Mouse (Mus musculus) left cerebral cortex, postnatal 10 days (tissue): ENCODE results near the gene Atg9a. TPM values are rescaled to one million over a fixed set of nuclear protein-coding genes. Genes with fewer than 3 reads are reported as not detected.
"Not testable (repeated sequence)": the region's sequence is repeated elsewhere in the genome, so short reads cannot be mapped to it uniquely, and the experiment has no call there.

Source experiments
- DNase-seq, 2 experiments: peaks; one replicate each; pipeline ENCODE4 v3.0.0; 2021 to 2022; ENCODE audit warnings: low spot score in 2 of 2, mixed read lengths in 1 of 2; ENCODE audit errors: extremely low spot score in 1 of 2
- intact Hi-C: fragments of 180-260 bp; cut with DNase I; formaldehyde crosslinking; loops from one replicate; pipeline ENCODE4 v1.15.1; 2025
- total RNA-seq, 2 experiments: library from RNA; stranded (reverse); gene quantifications; 2 replicates each; pipeline ENCODE4 v1.2.3; 2021

Gene Atg9a
- total RNA-seq = 100 to 1,000 TPM; 111 to 119 TPM

DNA sequence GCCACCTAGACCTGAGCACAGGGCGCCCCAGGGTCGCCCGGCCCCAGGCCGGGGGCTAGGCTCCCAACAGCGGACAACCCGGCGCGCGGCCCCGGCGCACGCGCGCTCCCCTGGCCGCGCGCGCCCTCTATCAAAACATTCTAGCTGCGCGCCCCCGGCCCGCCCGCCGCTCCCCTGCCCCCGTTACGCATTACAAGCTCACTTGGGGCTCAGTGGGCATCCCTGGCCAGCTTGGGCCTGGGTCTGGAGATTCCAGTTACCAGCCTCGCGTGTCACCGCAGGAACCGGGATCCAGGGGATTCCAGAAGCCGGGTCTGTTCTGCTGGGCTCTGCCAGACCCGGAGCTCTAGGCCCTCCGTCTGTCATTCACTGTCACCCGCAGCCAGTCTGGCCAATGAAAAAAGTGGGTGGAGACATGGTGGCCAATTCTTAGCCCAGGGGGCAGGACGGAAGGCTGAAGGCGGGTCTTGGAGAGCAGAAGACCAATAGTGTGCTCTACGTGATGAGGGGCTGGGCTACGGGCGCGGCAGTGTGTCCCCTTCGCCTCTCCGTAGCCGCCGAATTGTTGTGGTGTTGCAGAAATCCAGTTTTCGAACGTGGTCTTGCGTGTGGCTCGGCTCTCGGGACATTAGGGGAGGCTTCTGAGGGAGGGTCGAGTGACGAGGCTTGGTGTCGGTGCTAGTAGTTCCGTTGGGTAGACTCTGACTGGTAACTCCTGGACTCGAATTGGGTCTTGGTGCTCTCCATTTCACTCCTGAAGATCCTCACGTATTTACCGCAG is at the start of gene Atg9a, which contains the start of gene Ankzf1:
TSS of gene Atg9a (minus strand) at position 575 of the 781 bp plus-strand sequence.
TSS of gene Ankzf1 (plus strand) at position 530 of the 781 bp plus-strand sequence.
- intact Hi-C loops = no loop called here
- peak; percentile 97 for DNase-seq

GRCm38 (mm10) chr1:75239591-75239990 is 47.6 kb upstream of the Atg9a start:
- no peak for DNase-seq
- intact Hi-C loops = no loop called here

DNA sequence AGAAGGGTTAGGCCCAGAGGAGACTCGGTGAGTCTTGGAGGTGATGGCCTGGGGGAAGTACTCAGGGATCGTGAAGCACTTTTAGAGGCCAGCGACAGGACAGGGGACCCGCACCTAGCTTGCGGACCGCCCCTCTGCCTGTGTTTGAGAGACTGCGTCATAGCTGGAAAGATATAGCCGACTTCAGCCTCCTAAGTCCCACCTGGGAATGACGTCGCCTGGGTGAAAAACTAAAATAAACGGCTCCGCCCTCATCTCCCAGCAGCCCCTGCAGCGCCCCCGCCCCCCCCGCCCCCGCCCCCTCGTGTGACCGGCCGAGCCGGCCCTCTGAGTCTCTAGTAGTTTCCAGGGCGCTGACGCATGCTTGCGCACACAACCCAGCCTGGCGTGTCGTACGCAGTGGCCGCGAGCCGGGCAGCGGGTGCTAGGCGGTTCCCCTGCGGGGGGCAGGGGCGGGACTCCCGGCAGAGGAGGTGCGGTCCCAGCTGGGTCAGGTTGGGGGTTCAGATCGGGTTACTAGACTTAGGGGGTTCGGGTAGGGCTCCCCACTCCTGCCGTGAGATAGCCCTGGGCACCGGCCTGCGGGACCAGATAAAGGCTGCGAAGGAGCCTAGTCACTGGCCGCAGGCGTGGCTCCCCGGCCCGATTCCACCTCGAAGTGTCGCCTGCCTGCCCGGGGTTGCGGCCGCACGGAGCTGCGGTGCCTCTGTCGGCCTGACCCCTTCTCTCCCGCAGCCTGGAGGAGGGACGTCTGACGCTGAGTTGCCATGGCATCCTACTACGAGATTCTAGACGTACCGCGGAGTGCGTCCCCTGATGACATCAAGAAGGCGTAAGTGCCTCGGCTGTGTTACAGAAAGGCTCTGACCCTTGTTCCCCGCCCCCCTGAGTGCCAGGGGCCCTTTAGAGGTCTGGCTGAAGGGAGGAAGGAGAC is 44.4 kb upstream of the Atg9a start, which contains the start of gene Dnajb2:
TSS of gene Dnajb2 (plus strand) at position 290 of the 934 bp plus-strand sequence.
- DNase-seq = peak; percentile 77 to 90
- intact Hi-C loops = no loop called here

DNA sequence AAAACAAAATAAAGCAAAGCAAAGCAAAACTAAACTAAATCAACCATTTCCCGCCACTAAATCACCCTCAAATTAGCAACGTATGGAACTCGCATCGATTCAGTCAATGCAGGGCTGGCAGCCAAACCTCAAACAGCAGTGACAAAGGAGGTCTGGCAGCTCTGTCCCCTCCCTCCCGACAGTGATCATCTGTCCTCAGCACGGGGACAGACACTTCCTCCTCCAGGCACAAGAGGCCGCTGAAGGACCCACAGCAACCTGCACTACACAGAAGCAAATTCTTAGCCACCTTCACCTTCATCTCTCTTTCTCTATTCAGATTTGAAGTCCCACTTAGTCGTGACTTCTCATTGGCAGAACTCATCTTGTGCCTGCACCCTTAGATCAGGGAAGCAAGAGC is 42.6 kb upstream of the Atg9a start:
- intact Hi-C loops = no loop called here
- DNase-seq = peak; percentile 63 to 74

DNA sequence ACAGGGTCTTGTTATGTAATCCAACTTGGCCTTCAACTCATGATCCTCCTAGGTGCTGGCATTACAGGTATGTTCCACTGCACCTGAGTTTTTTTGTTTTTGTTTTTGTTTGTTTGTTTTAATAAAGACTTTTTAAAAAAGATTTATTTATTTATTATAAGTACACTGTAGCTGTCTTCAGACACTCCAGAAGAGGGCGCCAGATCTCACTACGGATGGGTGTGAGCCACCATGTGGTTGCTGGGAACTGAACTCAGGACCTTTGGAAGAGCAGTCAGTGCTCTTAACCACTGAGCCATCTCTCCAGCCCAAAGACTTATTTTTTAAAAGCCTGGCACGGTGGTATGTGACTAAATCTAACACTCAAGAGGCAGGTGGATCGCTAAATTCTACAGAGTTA is 40.5 kb upstream of the Atg9a start:
- DNase-seq, intact Hi-C loops: not testable (repeated sequence)

GRCm38 (mm10) chr1:75231664-75232152 is 39.7 kb upstream of the Atg9a start, which contains the start of gene A630095N17Rik:
A630095N17Rik (minus strand) TSS chr1:75232102.
- DNase-seq = no peak
- intact Hi-C loops = no loop called here

DNA sequence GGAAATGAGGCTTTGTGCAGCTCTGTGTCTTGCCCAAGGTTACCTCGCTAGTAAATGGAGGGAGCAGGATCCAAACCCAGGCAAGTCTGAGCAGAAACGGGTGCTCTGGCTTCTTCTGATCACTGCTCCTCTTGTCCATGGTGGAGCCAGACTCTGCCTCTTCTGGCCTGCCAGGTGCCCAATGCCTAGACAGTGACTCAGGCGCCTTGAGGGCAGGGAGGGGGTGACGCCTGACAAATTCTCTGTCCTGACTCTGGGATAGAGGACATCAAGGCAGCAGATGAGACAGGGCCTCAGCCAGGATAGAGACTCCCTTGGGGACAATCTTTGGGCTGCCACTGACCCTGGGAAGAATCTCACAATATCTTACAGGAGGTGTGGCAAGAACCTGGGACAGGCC is 39.2 kb upstream of the Atg9a start:
- DNase-seq = no peak
- intact Hi-C loops = no loop called here

DNA sequence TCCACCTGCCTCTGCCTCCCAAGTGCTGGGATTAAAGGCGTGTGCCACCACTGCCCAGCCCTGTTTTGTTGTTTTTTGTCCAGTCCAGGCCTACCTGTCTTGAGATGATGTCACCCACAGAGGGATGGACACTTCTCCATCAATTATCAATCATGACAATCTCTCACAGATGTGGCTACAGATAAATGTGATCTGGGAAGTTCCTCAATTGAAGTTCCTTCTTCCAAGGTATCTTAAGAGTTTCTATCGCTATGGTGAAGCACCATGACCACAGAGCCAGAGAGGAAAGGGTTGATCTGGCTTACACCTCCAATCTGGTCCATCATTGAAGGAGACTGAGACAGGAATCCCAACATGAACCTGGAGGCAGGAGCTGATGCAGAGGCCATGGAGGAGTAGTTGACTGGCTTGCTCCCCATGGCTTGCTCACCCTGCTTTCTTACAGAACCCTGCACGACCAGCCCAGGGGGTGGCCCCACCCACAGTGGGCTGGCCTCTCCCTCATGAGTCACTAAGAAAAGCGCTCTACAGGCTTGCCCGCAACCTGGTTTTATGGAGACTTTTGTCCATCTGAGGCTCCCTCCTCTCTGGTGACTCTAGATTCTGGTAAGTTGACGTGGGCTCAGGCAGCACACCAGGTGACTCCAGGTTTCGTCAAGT is 38.5 kb upstream of the Atg9a start:
- DNase-seq = no peak
- intact Hi-C loops = no loop called here

- no peak for DNase-seq
- intact Hi-C loops = no loop called here
Measured at GRCm38 (mm10) chr1:75229158-75229557, 37.2 kb upstream of the Atg9a start.

GRCm38 (mm10) chr1:75227653-75228052 is 35.7 kb upstream of the Atg9a start:
- DNase-seq = no peak
- intact Hi-C loops = no loop called here

DNA sequence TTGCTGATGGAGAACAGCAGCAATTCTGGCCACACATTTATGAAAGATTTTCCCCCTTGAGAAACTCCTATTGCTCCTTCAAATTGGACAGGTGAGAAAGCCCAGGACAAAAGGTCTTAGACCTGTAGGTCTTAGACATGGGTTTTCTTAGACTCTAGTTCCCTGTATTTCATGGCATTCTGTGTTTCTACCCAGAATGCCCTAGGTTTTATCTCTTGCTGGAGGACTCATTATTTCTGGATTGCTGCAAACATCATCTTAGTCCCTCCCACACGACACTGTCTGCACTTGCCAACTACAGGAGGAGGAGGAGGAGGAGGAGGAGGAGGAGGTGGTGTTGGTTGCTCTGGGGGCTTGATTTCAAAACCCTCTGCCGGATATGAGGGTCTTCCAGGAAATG is 34.1 kb upstream of the Atg9a start:
- intact Hi-C loops = no loop called here
- DNase-seq = no peak

- no peak for DNase-seq
- intact Hi-C loops = no loop called here
Measured at GRCm38 (mm10) chr1:75225473-75225872, 33.5 kb upstream of the Atg9a start.

DNA sequence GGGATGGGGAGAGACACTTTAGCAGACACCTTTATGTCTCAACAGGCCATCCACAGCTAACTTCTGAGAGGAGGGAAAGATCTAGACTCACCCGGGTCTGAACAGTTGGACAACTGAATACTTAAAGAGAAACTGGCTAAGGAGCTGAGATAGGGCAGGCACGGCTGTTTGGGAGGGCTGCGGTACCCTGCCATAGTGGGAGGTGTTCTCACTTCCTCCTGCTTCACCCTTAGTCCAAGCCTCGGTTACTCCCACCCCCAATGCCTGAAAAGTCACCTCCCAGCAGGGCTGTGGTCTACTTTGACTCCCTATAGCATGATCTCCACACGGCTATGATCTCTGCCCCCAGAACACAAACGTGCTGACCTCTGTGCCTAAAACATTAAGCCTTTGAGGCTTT is 31.5 kb upstream of the Atg9a start:
- intact Hi-C loops = no loop called here
- DNase-seq = no peak

GRCm38 (mm10) chr1:75222926-75223325 is 30.9 kb upstream of the Atg9a start:
- DNase-seq = no peak

GRCm38 (mm10) chr1:75221538-75221937 is 29.5 kb upstream of the Atg9a start:
- no peak for DNase-seq
- intact Hi-C loops = no loop called here

More at GRCm38 (mm10) chr1:75222926-75223325, 30.9 kb upstream of the Atg9a start:
- intact Hi-C loops = no loop called here

- intact Hi-C loops = no loop called here
- DNase-seq = peak in 1 of 2 experiments; percentile 54
Measured at GRCm38 (mm10) chr1:75219531-75219930, 27.5 kb upstream of the Atg9a start, which contains the start of gene Tuba4a. Tuba4a (minus strand) TSS chr1:75219865.

DNA sequence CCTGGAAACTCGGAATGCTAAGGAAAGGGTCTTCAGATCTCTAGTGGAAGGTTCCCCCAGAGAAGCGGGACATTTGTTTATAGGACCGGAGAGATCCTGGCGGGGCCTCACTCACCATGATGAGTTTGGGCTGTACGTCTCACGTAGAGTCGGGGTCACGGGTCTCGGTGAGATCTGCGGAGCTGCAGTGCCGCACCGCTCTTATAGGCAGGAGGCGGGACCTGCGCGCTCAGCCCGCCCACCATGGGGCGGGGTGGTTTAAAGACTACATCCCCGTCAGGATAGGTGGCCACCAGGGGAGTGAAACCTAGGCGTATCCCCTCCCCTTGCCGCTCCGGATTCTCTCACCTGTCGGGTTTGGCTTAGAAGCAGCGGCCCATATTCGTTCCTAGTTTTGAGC is 27.1 kb upstream of the Atg9a start:
- intact Hi-C loops = no loop called here
- peak; percentile 88 to 89 for DNase-seq

- intact Hi-C loops = no loop called here
- DNase-seq = peak; percentile 53 to 75
Measured at GRCm38 (mm10) chr1:75218227-75219001, 26.4 kb upstream of the Atg9a start.
